8 mouse cellular contexts compared by ENCODE assay signal in the genomic region with DNA sequence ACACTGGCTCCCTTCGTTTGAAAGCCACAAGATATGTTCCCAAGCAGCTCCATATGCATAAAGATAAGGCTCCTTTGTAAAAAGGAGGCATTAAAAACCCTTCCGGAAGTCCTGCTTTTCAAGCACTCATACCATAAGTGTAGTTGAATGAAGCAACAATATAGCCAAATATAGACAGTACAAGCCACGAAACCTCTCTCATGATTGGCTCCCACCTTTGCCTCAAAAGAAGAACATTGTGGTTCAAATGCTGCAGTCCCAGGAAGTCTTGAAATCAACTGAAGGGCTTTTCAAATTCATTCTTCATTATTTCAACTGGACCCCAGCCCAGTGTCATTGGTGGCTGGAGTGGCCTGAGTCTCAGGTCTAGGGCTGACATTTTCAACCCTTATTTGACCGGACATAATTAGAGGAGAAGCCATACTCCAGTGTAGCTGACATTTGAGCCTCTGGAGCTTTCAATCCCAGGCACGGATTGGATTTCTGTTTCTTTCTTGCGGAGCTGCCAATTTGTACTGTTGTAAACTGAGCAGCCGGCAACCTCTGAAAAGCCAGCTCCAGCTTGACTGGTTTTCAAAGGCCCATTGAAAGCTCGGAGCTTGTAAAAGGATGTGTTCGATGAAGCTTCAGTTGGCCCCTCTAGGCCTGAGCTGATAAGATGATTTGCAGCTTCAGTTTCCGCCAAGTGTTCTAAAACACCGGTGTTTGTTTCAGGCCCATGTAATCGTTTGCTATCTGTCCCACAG.
DNase-seq lines count a peak whose midpoint lies in the region.

No protein-coding gene starts in this region.

- peak; percentile 12 for DNase-seq in layer of hippocampus, adult 11-12 months (ENCODE audit: low spot score)
- DNase-seq in layer of hippocampus, postnatal 25 days (ENCODE audit: extremely low spot score in 1 of 2, low spot score in 1 of 2): no peak
- peak; percentile 51 for DNase-seq in embryo, embryonic 10.5 days (ENCODE audit: low spot score)
- DNase-seq in heart, postnatal 25 days (ENCODE audit: low spot score): peak; percentile 2
- peak; percentile 19 to 22 for DNase-seq in lung, postnatal 4 days
- DNase-seq in left cerebral cortex, postnatal 36 days (ENCODE audit: low spot score in 2 of 2): no peak
- no peak for DNase-seq in T-cell, adult 2 months (ENCODE audit: low spot score)
- no peak for DNase-seq in right cerebral cortex, adult 2 months (ENCODE audit: low spot score in 2 of 2)

- intact Hi-C loops in heart, postnatal 25 days (cut with DNase I): loop anchor here (10.0 kb wide), 2 partner anchors 101 to 439 kb away; a partner anchor contains a TSS
- intact Hi-C loops in left cerebral cortex, postnatal 36 days (cut with DNase I): no loop called here

Comparison
In these comparisons a context has a peak if more than half of its experiments do, and no peak if none do; other contexts are left out.
1. DNase-seq: peak in layer of hippocampus, adult 11-12 months (single experiment), embryo, embryonic 10.5 days (single experiment), heart, postnatal 25 days (single experiment) and lung, postnatal 4 days (2 of 2); none in layer of hippocampus, postnatal 25 days (0 of 2), left cerebral cortex, postnatal 36 days (0 of 2), T-cell, adult 2 months (single experiment) and right cerebral cortex, adult 2 months (0 of 2).